Mouse (Mus musculus): ENCODE measurements around the gene Zbbx.

DNA sequence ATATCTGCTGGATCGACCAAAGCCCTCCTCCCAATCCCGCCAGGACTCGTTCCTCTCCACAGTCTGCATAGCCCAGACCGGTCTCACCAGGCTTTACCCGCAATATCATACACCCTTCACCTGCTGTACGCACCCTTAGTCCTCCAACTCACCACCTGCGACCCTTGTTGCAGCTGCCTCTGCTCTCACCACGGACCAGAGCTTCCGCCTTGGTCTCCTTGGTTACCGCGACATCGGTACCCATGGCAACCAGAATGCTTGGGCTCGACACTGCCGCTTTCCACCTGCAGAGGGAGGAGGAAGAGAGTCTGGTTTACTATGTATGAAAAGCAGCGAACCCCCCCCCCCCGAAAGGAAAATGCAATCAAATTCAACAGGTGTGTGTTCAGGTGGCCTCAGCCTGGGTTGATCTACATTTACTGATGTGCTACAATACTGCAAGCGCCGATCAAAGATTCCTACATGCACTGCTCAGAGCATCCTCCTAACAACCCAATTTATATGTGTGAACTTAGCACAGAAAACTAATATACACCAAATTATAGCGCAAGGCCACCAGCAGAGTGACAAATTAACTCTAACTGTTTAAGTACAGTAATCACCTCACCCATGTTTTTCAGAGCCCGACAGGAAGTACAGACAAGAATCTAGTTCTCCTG is at the start of gene Zbbx:
- TF ChIP-seq CTCF (IDR thresholded peaks at IDR 0.05; ENCODE audit: low read depth) (peak; percentile 59), EP300 (optimal IDR thresholded peaks at IDR 0.05) (no peak)

All from stomach, postnatal 0 days (tissue).